Mouse (Mus musculus): ENCODE results near the gene Magea5.
"Not testable (repeated sequence)": the region's sequence is repeated elsewhere in the genome, so short reads cannot be mapped to it uniquely, and the experiment has no call there.

Magea5 gene

GRCm38 (mm10) chrX:155063045-155063444, at the start of gene Magea5:
Gene Magea5 (minus strand): TSS chrX:155063145.
- not testable (repeated sequence) for DNase-seq (ENCODE audit: extremely low read depth, insufficient read length, low spot score)

DNA sequence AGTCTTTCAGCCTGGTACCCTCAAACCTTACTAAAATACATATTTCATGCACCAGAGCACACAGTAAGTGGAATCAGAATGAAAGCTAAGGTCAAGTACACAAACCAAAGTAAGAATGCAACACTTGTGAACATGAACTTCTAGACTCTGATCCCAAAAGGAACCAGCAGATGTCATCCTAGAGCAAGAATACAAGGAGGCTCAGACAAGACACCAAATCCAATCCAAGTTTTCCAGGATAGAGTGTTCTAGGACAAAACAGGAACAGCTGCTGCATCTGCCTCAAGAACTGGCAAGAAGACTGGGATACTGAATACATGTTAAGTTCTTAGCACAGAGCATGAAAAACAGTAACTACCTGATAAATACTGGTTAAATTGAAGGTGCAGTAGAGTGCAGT, 35.1 kb upstream of the Magea5 start:
- no peak for DNase-seq (ENCODE audit: extremely low read depth, insufficient read length, low spot score)

DNA sequence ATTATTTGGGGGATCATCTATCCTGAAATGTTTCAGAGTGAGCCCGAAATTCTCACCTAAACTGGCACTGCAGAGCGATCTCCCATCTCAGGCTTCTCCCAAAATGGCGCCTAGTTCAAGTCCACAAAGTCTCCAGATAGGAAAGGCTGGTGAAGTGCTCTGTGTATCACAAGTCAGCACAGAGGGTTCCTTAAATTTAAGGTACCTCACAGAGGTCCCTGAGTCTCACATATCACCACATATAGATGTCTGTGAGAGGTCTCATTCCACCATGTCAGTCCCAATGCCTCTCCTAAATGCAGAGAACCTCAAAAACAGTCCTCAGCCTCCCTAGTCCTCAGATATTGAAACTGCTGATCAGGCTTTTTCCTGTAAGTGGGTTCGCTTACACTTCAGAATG, 30.6 kb upstream of the Magea5 start, which contains the start of gene Magea2:
Gene Magea2, minus strand, starts transcription at position 101 of the 400 bp plus-strand sequence.
- DNase-seq (ENCODE audit: extremely low read depth, insufficient read length, low spot score) = not testable (repeated sequence)

DNA sequence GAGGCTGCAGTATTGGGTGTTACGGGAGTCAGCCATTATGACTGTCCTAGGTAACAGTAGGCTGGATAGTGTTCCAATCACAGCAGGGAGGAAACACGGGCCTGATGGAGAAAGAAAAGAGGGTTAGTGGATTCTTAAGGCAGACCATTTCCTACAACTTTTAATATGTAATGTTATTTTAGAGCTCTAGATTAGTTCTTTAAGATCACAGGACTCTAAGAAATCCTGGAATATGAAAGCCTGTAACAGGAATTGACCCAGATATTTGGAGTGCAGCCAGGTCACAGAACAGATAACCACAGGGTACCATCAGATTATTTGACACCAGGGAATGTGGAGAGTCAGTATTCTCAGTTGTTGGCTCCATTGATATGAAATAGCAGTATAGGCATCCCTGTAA, 26.7 kb upstream of the Magea5 start, which contains the start of gene Magea1:
Gene Magea1, minus strand, starts transcription at position 101 of the 400 bp plus-strand sequence.
- DNase-seq (ENCODE audit: extremely low read depth, insufficient read length, low spot score) = not testable (repeated sequence)
